Mouse (Mus musculus) liver, adult 2 months (tissue): ENCODE results near the gene Flii. TPM values are rescaled to one million over a fixed set of nuclear protein-coding genes. Genes with fewer than 3 reads are reported as not detected.

ENCODE experiments used
- DNase-seq: peaks from one replicate; pipeline ENCODE4 v3.0.0-alpha.2; 2011; ENCODE audit warnings: low read depth, low spot score; ENCODE audit errors: extremely low read depth
- H3K27ac ChIP-seq: fragments of 200-500 bp; replicated peaks from 2 replicates; pipeline ENCODE4 v1.5.1; 2012; ENCODE audit warnings: low read depth, mild to moderate bottlenecking, control low read depth, inconsistent platforms, low read length; ENCODE audit not compliant: insufficient read depth
- H3K27me3 ChIP-seq: fragments of 200-500 bp; 2 replicates; pipeline ENCODE4 v1.6.1; 2012; ENCODE audit warnings: mild to moderate bottlenecking, moderate library complexity, low read length, inconsistent platforms; ENCODE audit not compliant: control insufficient read depth, insufficient read depth
- H3K36me3 ChIP-seq: fragments of 200-500 bp; 2 replicates; pipeline ENCODE4 v1.6.1; 2012; ENCODE audit warnings: low read length, inconsistent platforms; ENCODE audit not compliant: control insufficient read depth, insufficient read depth
- H3K4me1 ChIP-seq: fragments of 200-500 bp; 2 replicates; pipeline ENCODE4 v1.6.1; 2011; ENCODE audit warnings: low read length; ENCODE audit not compliant: control insufficient read depth, insufficient read depth
- H3K4me3 ChIP-seq: fragments of 200-500 bp; 2 replicates; pipeline ENCODE4 v1.5.1; 2011; ENCODE audit warnings: low read depth, mild to moderate bottlenecking, control low read depth, low read length, moderate library complexity; ENCODE audit not compliant: insufficient read depth
- H3K79me2 ChIP-seq: fragments of 200-500 bp; 2 replicates; pipeline ENCODE4 v1.6.1; 2012; ENCODE audit warnings: inconsistent platforms, mild to moderate bottlenecking, low read length, moderate library complexity; ENCODE audit not compliant: control insufficient read depth, insufficient read depth
- H3K9ac ChIP-seq: fragments of 200-500 bp; 2 replicates; pipeline ENCODE4 v1.6.1; 2012; ENCODE audit warnings: low read depth, mild to moderate bottlenecking, control low read depth, inconsistent platforms, low read length
- CTCF ChIP-seq: fragments of 200-500 bp; IDR thresholded peaks from 2 replicates; pipeline ENCODE4 v1.5.1; 2011; ENCODE audit warnings: low read depth, low read length, control low read depth
- POLR2A ChIP-seq: fragments of 200-500 bp; IDR thresholded peaks from 2 replicates; pipeline ENCODE4 v1.6.1; 2011; ENCODE audit warnings: low read length, control low read depth; ENCODE audit not compliant: insufficient read depth; ENCODE audit errors: extremely low read depth
- WGBS: fragments of 180-500 bp; shearing (Covaris S2); methylation state at CpG from one replicate; pipeline ENCODE4 v1.1.7; 2018; 5-methylcytosine and 5-hydroxymethylcytosine counted together
- polyA plus RNA-seq: library from polyadenylated mRNA; depleted of rRNA; stranded (reverse); fragments of >200 nt; gene quantifications from 2 replicates; pipeline ENCODE4 v1.2.3, GENCODE M21; 2012
- total RNA-seq: library from RNA; depleted of rRNA; stranded (reverse); fragments of >200 nt; gene quantifications from 2 replicates; pipeline ENCODE4 v1.2.3, GENCODE M21; 2014

The Flii gene
- total and polyA plus RNA-seq, 2 experiments = 35.1 to 86.7 TPM

GRCm38 (mm10) chr11:60740321-60740720 is 13.3 kb upstream of the Flii start:
- no peaks in the 10 kb centered on the region for H3K4me1 ChIP-seq
- no peak for DNase-seq
- no peak overlapping the region for H3K9ac ChIP-seq
- no peaks in the 10 kb centered on the region for H3K79me2 ChIP-seq
- no peak for TF ChIP-seq POLR2A
- no peak for TF ChIP-seq CTCF
- H3K36me3 ChIP-seq = peaks cover under 1% of the 10 kb centered on the region; the same call in 1 of the 2 replicates
- no peak overlapping the region for H3K4me3 ChIP-seq
- no peak overlapping the region for H3K27ac ChIP-seq
- WGBS = 82% methylated on average over 3 of the region's 3 CpGs
- H3K27me3 ChIP-seq = no peaks in the 10 kb centered on the region

- Histone ChIP-seq H3K27ac (no peak overlapping the region), H3K9ac (no peak overlapping the region), H3K4me1 (no peaks in the 10 kb centered on the region), H3K79me2 (no peaks in the 10 kb centered on the region; the same call in 1 of the 2 replicates), H3K27me3 (no peaks in the 10 kb centered on the region), H3K36me3 (no peaks in the 10 kb centered on the region), H3K4me3 (no peak overlapping the region)
- TF ChIP-seq CTCF (no peak), POLR2A (no peak)
- peak; percentile 43 for DNase-seq
These were observed 10.4 kb upstream of the Flii start for GRCm38 (mm10) chr11:60737450-60737849.

DNA sequence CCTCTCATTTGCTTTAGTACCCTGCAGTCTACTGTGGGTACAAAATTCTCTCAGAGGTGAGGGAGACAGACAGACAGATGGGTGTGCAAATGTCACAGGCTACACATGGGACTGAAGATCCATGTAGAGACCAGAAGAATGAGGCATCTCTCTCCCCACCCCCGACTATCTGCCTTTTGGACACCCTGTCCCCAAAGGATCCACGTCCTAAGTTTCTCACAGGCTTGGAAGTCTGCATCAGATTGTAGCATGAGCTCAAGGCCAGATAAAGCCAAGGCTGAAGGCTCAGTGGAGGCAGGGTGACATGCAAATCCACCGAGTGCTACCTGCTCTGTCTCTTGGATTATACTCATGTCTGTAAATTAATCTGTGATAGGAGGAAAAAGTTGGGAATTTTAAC is 9.4 kb upstream of the Flii start:
- Histone ChIP-seq H3K79me2 (no peaks in the 10 kb centered on the region; the same call in 1 of the 2 replicates), H3K9ac (no peak overlapping the region), H3K4me1 (peaks cover 5% of the 10 kb centered on the region), H3K27ac (no peak overlapping the region), H3K27me3 (no peaks in the 10 kb centered on the region), H3K36me3 (no peaks in the 10 kb centered on the region), H3K4me3 (no peak overlapping the region)
- 81% methylated on average over 3 of the region's 3 CpGs for WGBS
- TF ChIP-seq CTCF = no peak
- TF ChIP-seq POLR2A = no peak
- DNase-seq = no peak

- H3K27me3 ChIP-seq = no peaks in the 10 kb centered on the region
These were observed 8.1 kb upstream of the Flii start for GRCm38 (mm10) chr11:60735191-60735590.

GRCm38 (mm10) chr11:60734206-60734605 is 7.1 kb upstream of the Flii start:
- TF ChIP-seq CTCF (no peak), POLR2A (no peak)
- Histone ChIP-seq H3K4me1 (peaks cover 22% of the 10 kb centered on the region), H3K9ac (no peak overlapping the region), H3K36me3 (no peaks in the 10 kb centered on the region), H3K79me2 (no peaks in the 10 kb centered on the region; the same call in 1 of the 2 replicates), H3K27ac (no peak overlapping the region), H3K27me3 (no peaks in the 10 kb centered on the region), H3K4me3 (no peak overlapping the region)
- 55% methylated on average over 2 of the region's 2 CpGs for WGBS
- no peak for DNase-seq

More at GRCm38 (mm10) chr11:60735191-60735590, 8.1 kb upstream of the Flii start:
- WGBS = 81% methylated on average over 5 of the region's 5 CpGs
- Histone ChIP-seq H3K79me2 (no peaks in the 10 kb centered on the region; the same call in 1 of the 2 replicates), H3K4me1 (peaks cover 17% of the 10 kb centered on the region), H3K4me3 (no peak overlapping the region), H3K9ac (no peak overlapping the region), H3K36me3 (no peaks in the 10 kb centered on the region), H3K27ac (no peak overlapping the region)
- no peak for DNase-seq
- TF ChIP-seq CTCF = no peak
- TF ChIP-seq POLR2A = no peak

DNA sequence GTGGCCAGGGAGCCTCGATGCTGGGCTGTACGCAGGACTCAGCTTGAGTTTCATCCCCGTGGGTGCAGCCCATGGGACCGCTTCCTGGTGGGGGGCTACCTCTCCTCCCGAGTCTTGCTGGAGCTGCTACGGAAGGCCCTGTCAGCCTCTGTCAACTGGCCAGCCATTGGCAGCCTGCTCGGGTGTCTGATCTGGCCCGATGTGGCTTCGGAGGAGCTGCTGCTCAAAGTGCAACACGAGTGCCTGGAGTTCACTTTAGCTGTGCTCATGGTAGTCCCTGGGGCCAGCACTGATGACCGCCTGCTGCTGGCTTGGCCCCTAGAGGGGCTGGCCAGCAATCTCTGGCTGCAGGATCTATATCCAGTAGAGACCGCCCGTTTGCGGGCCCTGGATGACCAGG is 4.2 kb upstream of the Flii start:
- peak overlapping the region; percentile 65 for H3K27ac ChIP-seq
- TF ChIP-seq POLR2A = no peak
- no peak for TF ChIP-seq CTCF
- H3K79me2 ChIP-seq = peaks cover 6% of the 10 kb centered on the region; the same call in 1 of the 2 replicates
- peaks cover 31% of the 10 kb centered on the region for H3K4me1 ChIP-seq
- 0 out of 2 replicates have a peak overlapping the region, but pooled peaks have one; percentile 14 for H3K9ac ChIP-seq
- H3K4me3 ChIP-seq = no peak overlapping the region; the same call in 1 of the 2 replicates
- H3K27me3 ChIP-seq = no peaks in the 10 kb centered on the region
- peak; percentile 88 for DNase-seq
- H3K36me3 ChIP-seq = no peaks in the 10 kb centered on the region
- WGBS = 62% methylated on average over 14 of the region's 14 CpGs
